Mouse (Mus musculus) A20 (cell line): ENCODE results near the gene Dnah8.

Experiments
- DNase-seq: peaks from one replicate; pipeline ENCODE4 v3.0.0-alpha.2; 2011; ENCODE audit warnings: low read depth, low spot score

The Dnah8 gene

GRCm38 (mm10) chr17:30662131-30662530 is 38.0 kb downstream of the Dnah8 start:
- no peak for DNase-seq

GRCm38 (mm10) chr17:30663170-30663569 is 39.0 kb downstream of the Dnah8 start:
- DNase-seq: no peak

- DNase-seq: no peak
Measured at GRCm38 (mm10) chr17:30664856-30665255, 40.7 kb downstream of the Dnah8 start.

- no peak for DNase-seq
Measured at GRCm38 (mm10) chr17:30672556-30672955, 48.4 kb downstream of the Dnah8 start.

GRCm38 (mm10) chr17:30673023-30673422 is 48.9 kb downstream of the Dnah8 start:
- no peak for DNase-seq

GRCm38 (mm10) chr17:30675021-30675740 is 51.0 kb downstream of the Dnah8 start:
- no peak for DNase-seq

- no peak for DNase-seq
Measured at GRCm38 (mm10) chr17:30678523-30678922, 54.4 kb downstream of the Dnah8 start.

- no peak for DNase-seq
Measured at GRCm38 (mm10) chr17:30679612-30680011, 55.5 kb downstream of the Dnah8 start.

GRCm38 (mm10) chr17:30681604-30682003 is 57.5 kb downstream of the Dnah8 start:
- peak; percentile 85 for DNase-seq

- no peak for DNase-seq
Measured at GRCm38 (mm10) chr17:30690181-30690580, 66.0 kb downstream of the Dnah8 start.

- no peak for DNase-seq
Measured at GRCm38 (mm10) chr17:30691481-30691880, 67.3 kb downstream of the Dnah8 start.

GRCm38 (mm10) chr17:30694281-30694680 is 70.1 kb downstream of the Dnah8 start:
- DNase-seq: no peak

GRCm38 (mm10) chr17:30714732-30715131 is 90.6 kb downstream of the Dnah8 start:
- DNase-seq: peak; percentile 47

GRCm38 (mm10) chr17:30718197-30718596 is 94.0 kb downstream of the Dnah8 start:
- no peak for DNase-seq

- DNase-seq: no peak
Measured at GRCm38 (mm10) chr17:30719031-30719430, 94.9 kb downstream of the Dnah8 start.

GRCm38 (mm10) chr17:30727788-30728187 is 103.6 kb downstream of the Dnah8 start:
- peak; percentile 32 for DNase-seq

- DNase-seq: no peak
Measured at GRCm38 (mm10) chr17:30732736-30733135, 108.6 kb downstream of the Dnah8 start.

- no peak for DNase-seq
Measured at GRCm38 (mm10) chr17:30734770-30735169, 110.6 kb downstream of the Dnah8 start.

- DNase-seq: no peak
Measured at GRCm38 (mm10) chr17:30735454-30735853, 111.3 kb downstream of the Dnah8 start.

- peak; percentile 74 for DNase-seq
Measured at GRCm38 (mm10) chr17:30737797-30738196, 113.6 kb downstream of the Dnah8 start.

GRCm38 (mm10) chr17:30739769-30740168 is 115.6 kb downstream of the Dnah8 start:
- no peak for DNase-seq

- DNase-seq: no peak
Measured at GRCm38 (mm10) chr17:30743947-30744346, 119.8 kb downstream of the Dnah8 start.
